Mouse (Mus musculus): ENCODE results near the gene Zzz3.
A peak's percentile ranks its signal among the peaks of the same experiment; 100 is the strongest.

Zzz3 gene

GRCm38 (mm10) chr3:152395350-152396277 lies at the start of gene Zzz3:
Gene Zzz3 (plus strand): TSS chr3:152395473.
- peak; percentile 83 for DNase-seq (ENCODE audit: low read depth, low spot score)

- peak; percentile 85 for DNase-seq (ENCODE audit: low read depth, low spot score)
These were observed 49.3 kb upstream of the Zzz3 start, which contains the start of gene Usp33 for GRCm38 (mm10) chr3:152345732-152346632. Gene Usp33 (plus strand): TSS chr3:152346478.

- peak; percentile 16 for DNase-seq (ENCODE audit: low read depth, low spot score)
These were observed 48.6 kb upstream of the Zzz3 start for GRCm38 (mm10) chr3:152346633-152347141.

DNA sequence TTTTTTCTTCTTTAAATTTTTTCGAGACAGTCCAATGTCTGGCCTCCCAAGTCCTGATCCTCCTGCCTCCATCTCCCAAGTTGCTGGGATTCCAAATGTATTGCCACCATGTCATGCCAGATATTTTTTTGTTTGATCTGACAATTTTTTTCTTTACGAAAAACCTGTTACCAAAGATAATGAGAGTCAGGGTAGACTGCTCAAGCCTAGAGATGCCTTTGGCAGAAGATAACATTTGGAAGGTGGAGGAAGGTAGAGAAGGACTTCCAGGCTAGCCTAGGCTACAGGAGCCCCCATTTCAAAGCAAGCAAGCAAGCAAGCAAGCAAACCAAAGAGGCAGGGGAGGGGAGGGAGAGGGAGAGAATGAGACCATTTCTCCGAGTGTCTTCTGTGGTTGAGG lies 48.0 kb upstream of the Zzz3 start:
- no peak for DNase-seq (ENCODE audit: low read depth, low spot score)

GRCm38 (mm10) chr3:152348011-152348830 lies 47.1 kb upstream of the Zzz3 start:
- DNase-seq (ENCODE audit: low read depth, low spot score) = no peak

GRCm38 (mm10) chr3:152350431-152350830 lies 44.8 kb upstream of the Zzz3 start:
- no peak for DNase-seq (ENCODE audit: low read depth, low spot score)

DNA sequence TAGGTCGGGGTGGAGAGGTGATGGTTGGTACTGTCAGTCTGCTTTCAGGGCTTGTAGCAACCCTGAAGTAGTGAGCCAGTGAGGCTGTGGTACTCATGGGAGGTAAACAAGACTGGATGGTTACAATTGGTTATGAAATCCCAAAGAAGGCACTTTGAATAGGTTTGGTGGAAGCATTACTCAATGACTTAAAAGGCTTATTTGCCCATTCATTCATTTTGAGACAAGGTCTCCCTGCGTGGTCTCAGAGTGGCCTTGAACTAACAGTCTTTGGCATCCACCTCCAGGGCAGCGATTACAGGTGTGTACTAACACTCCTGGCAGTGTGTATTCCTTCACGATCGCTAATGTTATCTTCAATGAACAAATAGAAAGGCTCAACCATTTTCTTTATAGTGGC lies 44.3 kb upstream of the Zzz3 start:
- no peak for DNase-seq (ENCODE audit: low read depth, low spot score)

GRCm38 (mm10) chr3:152352289-152352688 lies 43.0 kb upstream of the Zzz3 start:
- DNase-seq (ENCODE audit: low read depth, low spot score) = no peak

DNA sequence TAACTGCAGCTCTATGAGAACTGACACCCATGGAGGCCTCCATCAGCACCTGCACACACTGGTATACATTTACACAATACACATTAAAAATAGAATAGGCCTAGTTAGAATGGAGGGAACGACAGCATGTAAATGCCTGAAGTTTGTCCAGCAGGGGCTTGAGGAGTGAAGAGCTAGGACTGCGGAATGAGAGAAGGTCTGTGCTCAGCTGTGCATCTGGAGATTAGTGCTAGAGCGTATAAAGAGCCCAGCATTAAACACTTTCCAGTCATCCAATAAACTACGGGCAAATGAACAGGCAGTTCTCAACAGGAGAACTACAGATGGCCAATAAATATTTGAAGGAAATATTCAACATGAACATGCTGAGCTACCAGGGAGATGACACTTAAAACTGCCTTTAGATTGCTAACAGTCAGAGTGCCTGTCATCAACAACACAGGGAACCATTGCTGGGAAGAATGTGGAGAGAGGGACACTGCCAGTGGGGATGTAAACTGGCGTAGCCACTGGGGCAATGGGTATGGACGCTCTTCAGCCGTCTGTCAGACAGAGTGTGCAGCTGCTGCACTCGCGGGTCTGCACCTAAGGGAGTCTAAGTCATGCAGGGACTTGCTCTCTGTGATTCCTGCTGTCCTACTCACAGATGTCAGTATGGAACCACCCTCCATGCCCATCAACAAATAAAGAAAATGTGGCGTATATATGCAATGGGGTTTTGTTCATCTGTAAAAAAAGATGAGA lies 41.7 kb upstream of the Zzz3 start:
- no peak for DNase-seq (ENCODE audit: low read depth, low spot score)

DNA sequence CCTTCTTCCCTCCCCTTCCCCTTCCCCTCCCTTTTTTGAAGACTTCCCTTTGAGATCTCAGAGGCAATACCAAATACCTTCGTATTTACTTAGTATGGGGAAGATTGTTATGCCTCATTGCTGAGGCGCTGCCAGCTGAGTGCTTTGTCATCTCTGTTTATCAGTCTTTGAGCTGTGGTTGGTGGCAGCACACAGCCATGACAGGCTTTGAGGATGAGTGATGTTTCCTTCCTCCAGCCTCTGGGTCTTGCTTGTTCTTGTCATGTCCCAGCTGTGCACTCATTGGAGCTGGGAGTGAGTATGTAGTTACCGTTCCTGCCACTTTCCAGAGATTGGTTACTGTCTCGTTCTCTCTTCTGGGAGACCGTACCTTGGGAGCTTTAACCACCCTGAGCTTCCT lies 39.9 kb upstream of the Zzz3 start:
- no peak for DNase-seq (ENCODE audit: low read depth, low spot score)

DNA sequence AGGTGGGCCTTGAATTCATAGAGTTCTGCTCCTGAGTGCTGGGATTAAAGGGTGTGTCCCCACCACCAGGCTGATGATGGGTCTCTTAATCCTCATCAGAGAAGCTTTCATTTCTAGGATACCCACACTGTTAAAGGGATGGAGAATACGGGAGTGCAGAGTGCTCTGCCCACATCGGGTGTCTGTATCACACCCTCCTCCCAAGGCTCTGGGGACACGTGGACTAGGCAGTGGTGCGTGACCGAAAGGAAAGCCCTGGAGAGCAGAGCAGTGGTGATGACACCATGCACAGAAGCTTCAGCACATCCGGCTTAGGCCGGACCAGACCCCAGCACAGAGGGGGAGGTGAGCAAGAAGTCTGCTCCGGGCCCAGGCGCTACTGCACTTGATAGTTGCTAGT lies 38.5 kb upstream of the Zzz3 start:
- DNase-seq (ENCODE audit: low read depth, low spot score) = no peak

DNA sequence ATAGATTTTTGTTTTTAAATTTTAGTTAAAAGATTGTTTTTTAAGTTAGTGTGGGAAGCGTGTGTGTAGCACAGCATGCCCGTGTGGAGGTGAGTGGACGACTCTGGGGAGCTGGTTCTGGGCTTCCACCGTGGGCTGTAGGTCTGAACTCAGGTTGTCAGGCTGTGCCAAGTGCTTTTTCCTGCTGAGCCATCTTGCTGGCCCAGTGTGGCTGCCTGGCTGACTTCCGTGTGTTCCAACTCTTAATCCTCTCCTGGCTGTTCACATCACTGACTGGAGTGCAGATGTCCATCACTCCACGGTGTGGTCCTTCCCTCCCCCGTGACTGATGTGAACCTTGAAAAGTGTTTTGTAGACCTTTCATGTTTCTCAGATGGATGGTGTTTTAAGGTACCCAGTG lies 36.1 kb upstream of the Zzz3 start:
- DNase-seq (ENCODE audit: low read depth, low spot score) = no peak

GRCm38 (mm10) chr3:152364181-152364580 lies 31.1 kb upstream of the Zzz3 start:
- DNase-seq (ENCODE audit: low read depth, low spot score) = no peak

DNA sequence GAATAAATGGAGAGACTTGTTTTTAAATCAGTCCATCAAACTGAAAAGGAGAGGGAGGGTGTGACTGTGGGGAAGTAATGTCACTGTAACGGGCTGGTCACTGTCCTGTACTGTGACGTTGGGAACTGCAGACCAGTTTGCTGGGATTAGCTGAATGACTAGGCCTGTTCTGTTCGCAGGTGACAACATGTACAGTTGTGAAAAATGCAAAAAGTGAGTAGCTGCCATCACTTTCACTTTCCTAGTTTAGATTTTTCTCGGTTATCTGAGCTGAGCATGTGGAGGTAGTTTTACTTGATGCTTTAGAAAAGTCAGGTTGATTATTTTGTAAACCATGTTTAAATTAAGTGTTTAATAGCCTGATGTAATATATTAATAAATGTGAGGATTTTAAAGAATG lies 19.2 kb upstream of the Zzz3 start:
- DNase-seq (ENCODE audit: low read depth, low spot score) = no peak

DNA sequence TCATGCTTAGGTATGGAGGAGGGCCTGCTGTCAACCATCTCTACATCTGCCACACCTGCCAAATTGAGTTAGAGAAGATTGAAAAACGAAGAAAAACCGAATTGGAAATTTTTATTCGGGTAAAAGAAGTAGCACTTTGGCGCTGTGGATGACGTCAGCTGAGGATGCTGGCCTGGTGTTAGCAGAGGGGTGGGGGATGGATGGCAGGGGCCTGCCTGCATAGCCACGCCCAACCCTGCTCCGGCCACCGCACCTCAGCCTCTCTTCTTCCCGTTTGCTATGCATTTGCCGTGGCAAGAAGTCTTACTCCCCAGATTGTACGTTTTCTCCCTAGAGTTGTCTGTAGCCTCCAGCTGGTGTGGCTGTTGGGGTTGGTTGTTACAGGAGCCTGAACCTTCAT lies 11.2 kb upstream of the Zzz3 start:
- DNase-seq (ENCODE audit: low read depth, low spot score) = no peak

DNA sequence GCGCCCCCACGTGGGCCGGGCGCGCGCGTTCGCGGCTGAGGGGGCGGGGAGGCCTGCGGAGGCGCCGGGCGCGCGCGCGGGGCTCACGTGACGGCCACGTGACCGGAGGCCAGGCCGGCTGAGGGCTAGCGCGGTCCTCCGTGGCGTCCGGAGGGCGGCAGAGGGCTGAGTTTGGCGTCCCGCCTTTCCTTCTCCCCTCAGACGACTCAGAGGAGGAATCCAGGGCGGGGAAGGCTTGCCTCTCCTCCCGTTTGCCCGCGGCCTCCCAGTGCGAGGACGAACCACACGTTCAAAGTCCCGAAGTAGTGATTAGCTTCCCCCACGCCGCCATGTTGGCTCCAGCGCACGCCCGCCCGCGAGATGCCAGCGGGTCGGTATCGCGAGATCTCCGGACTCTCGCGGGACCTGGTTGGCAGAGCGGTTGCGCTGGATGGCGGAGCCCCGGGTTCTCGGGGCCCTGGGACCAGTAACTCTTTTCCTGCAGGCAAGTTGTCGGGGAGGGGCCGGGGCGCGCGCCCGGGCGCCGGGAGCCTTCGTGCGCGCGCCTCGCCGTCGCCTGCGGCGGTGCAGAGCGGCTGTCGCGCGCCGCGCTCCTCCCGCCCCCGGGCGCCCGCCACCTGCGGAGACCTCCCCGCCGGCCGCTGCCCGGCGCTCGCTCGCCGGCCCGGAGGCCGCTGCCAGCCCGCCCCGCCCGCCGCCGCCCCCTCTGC lies 1.2 kb downstream of the Zzz3 start:
- peak; percentile 94 for DNase-seq (ENCODE audit: low read depth, low spot score)

- no peak for DNase-seq (ENCODE audit: low read depth, low spot score)
These were observed 1.7 kb downstream of the Zzz3 start for GRCm38 (mm10) chr3:152396988-152397314.

- DNase-seq (ENCODE audit: low read depth, low spot score) = no peak
These were observed 2.2 kb downstream of the Zzz3 start for GRCm38 (mm10) chr3:152397335-152397940.

GRCm38 (mm10) chr3:152400441-152400840 lies 5.2 kb downstream of the Zzz3 start:
- DNase-seq (ENCODE audit: low read depth, low spot score) = no peak

DNA sequence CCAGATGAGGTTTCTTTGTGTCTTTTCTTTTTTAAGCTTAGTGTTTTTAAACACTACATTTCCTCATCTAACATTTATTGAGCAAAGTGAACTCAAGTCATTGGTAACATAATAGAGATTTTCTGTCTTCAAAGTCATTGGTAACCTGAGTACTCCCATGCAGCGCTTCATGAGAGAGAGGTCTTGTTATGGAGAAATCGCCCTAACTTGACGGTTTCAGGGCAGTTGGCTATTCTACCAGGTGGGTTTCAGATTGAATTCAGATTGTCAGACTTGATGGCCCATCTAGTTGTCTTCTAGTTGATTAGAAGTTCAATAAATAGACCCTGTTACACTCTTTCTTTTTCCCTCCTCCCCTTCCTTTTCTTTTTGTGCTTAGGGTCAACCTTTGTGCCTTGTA lies 5.6 kb downstream of the Zzz3 start:
- DNase-seq (ENCODE audit: low read depth, low spot score) = no peak
